Mouse (Mus musculus) fat pad, adult 2 months (tissue): ENCODE measurements around the gene Colca2.

ENCODE experiments used
- DNase-seq: peaks from one replicate; pipeline ENCODE4 v3.0.0-alpha.2; 2011; ENCODE audit warnings: low read depth, low spot score; ENCODE audit errors: extremely low read depth

Colca2 gene

DNA sequence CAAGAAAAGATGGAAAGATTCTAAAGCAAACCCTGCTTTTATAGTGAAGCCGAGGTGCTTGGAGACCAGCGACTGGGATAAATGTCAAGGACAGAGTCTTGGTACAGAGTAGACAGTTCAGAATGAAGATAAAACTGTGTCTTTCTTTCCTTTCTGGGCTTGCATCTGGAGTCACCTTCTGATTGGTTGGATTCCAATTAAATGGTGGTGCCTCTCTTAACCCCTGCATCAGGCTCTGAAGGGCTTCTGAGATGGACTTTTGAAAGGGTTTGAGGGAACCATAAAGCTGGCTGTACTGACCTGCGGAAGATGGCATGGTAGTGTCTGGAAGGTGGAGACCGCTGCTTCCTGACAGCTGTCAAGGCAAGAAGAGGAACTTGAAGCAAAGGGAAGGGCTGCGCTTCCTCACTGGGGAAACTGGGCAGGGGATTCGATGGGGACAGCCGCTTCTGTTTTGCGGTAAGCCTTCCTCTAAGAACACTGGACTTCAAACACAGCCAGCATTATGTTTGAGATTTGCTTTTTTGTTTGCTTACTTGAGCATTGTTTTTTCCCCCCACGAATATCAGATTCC lies 4.7 kb downstream of the Colca2 start:
- DNase-seq, result no peak

DNA sequence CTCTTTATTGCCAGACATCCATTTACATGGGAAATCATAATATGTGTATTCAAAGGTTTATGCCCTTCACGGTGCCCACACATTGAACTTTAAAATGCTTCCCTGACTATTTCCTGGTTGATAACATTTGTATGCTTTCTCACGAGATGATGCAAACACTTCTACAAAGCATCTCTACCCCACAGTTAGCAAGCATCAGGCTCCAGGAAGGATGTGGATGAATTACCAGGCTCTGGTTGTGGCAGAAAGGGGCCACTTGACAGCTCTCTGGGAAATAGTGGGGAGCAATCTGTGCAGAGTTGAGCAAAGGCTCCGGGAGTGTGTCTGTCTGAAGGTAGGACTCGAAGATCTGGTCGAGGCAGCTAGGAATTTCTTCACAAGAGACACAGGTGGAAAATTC lies 6.3 kb downstream of the Colca2 start:
- no peak for DNase-seq

- no peak for DNase-seq
Observed at GRCm38 (mm10) chr9:51271073-51271472, 7.3 kb downstream of the Colca2 start.

GRCm38 (mm10) chr9:51268852-51269251 lies 9.5 kb downstream of the Colca2 start:
- peak; percentile 85 for DNase-seq

GRCm38 (mm10) chr9:51258426-51258825 lies 19.9 kb downstream of the Colca2 start:
- DNase-seq, result no peak

DNA sequence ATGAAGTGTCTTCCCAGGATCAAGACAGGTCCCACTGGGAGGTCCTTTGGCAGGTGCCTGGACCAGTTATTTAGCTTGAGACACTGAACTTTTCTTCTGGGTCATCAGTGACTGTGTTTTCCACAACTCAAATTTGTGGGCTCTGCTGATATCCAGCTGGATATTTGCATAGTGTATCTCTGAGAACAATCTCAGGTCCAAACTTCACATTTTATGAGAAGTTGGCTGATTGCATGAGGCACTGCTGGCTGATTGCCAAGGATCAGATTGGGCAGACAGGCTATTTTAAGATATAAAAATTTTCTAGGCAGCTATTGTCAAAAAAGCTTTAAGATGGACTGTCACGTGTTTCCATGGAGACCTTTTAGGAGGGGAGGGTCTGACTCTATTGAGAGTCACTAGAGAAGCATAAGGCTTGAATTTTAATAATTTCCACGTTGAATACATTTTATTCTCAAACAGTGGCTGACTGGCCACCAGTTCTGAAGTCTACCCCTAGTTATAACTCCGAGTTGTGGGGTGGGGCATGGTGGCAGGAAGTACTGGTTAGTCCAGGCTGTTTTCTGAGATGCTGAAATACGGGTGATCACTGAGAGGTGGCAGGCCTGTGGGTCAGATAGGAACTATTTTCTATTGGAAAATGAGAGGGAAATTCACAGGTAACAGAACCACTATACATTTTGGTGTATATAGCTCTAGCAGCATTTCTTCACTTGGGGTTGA lies 21.4 kb downstream of the Colca2 start:
- no peak for DNase-seq

DNA sequence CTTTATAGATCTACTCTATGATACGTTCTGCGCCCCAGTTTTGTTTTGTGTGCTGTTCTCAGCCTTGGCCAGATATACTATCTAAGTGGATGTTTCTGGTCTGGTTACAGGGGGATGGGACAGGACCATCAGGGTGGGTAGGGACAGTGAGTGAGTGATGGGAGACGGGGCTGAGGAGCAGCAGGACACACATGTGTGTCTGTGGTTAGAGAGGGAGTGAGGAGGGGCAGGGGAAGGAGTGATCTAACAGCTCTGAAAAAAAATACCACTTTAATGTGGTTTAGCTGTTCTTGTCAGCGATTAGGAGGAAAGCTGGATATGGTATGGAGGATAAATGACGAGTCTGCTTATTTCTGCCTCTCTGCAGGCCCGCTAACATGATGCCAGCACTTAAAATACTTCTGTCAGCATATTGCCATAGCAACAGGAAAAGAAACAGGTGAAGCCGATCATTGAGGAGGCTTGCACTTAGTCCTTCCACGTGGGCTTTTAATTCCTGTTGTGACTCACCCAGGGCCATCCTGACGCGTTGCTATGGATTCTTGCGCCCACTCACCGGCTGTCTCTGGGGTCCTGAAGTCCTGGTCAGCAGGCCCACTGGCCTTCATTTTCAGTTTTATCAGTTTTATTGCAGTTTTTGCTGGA lies 39.5 kb downstream of the Colca2 start:
- no peak for DNase-seq

DNA sequence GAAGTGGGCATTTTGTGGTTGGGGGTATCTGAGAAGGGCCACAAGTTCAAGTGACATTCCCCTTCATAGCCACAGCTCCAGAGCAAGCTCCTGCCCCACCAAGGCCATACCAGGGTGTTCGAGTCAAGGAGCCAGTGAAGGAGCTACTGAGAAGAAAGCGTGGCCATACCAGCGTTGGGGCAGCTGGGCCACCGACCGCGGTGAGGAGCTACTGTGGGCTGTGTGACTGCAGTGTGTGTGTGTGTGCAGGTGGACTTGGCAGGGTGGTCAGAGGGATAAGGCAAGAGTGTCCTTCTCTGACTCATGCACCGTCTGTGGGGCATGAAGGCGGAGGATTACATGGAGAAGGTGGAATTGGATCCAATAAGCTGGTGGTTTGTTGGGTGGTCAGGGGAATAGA lies 46.2 kb downstream of the Colca2 start:
- no peak for DNase-seq

- DNase-seq, result no peak
Observed at GRCm38 (mm10) chr9:51230701-51231389, 47.5 kb downstream of the Colca2 start.

GRCm38 (mm10) chr9:51225636-51226166 lies 52.7 kb downstream of the Colca2 start:
- DNase-seq, result no peak
